Mouse (Mus musculus) c-Kit-positive CD71-positive TER-119-positive erythroid progenitor cells, embryonic 14.5 days (primary cell): ENCODE data around the gene Tm4sf1.

Source experiments
- DNase-seq: peaks from one replicate; pipeline ENCODE4 v3.0.0-alpha.2; 2013; ENCODE audit warnings: low spot score

Gene Tm4sf1

DNA sequence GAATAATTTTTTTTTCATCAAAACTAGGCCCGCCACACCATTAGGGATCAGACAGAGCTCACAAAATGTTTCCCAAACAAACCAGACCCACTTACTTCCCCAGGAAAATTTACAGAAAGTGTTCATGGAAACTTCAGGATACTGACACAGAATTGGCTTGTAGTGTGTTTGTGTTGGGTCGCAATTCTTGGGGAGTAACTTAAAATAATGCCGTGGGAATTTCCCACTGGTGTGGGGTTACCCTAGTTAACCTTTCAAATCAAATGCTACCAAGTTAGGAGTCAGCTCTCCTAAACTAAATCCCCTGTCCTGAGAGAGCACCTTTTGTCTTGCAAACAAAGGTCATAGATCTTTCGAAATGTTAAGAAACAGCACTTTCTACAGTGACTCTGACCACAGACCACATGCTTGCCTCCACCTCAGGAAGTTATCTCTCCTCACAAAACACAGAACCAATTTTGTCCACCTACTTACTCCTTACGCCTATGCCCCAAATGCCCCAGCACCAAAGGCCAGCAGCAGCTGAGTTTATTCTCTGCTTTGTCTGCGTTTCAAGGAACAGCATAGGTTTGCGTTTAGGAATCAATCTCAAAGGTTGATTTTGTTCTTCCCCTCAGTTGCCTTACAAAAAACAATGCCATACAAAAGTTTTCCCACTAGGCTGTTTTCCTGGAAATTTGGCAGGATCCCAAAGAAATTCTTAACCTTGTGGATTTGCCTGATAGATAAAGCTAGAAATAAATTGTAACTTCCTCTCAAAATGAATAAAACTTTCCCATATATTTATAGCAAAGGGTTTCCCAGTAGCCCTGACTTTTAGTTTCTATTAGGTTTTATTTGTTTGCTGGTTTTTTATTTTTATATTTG, 13.7 kb downstream of the Tm4sf1 start:
- no peak for DNase-seq

- DNase-seq: no peak
Observed at GRCm38 (mm10) chr3:57287438-57287837, 14.3 kb downstream of the Tm4sf1 start.

GRCm38 (mm10) chr3:57278225-57278624, 23.6 kb downstream of the Tm4sf1 start:
- peak; percentile 21 for DNase-seq

DNA sequence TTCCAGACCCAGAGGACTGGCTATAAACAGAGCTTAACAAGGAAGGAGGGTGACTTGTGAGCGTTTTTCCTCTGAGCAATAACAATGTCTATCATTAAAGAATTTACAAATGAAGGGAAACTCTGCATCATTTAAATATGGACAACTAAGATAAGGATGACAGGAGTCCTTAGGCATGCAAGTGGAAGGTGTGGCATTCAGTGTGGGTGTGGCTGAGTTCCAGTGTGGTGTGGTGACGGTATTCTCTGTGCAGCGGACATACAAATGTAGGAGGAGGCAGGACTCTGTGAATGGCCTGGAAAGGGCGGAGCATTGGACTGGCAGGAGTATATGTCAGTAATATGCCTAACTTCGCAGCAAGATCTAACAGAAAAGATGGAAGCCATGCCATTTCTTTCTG, 24.3 kb downstream of the Tm4sf1 start:
- peak; percentile 68 for DNase-seq

- DNase-seq: no peak
Observed at GRCm38 (mm10) chr3:57276821-57277220, 25.0 kb downstream of the Tm4sf1 start.

DNA sequence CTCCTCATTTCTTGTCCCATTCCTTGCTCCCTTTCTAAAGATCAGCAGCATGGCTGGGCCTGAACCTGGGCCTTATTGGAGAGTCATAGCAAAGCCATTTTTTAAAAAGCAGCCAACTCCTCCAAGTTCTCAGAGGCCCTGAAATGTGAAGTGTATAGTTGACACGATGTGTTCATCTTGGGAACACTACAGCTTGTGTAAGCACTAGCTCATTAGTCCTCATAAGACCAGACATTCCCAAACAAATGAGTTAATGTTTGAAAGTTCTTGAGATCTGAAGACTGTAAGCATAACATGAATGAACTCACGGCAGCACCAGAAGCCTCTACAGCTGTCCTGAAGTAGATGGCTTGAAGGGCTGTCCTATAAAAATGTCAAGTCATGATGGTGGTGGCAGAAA, 32.8 kb downstream of the Tm4sf1 start:
- no peak for DNase-seq

- DNase-seq: peak; percentile 5
Observed at GRCm38 (mm10) chr3:57267559-57268173, 34.1 kb downstream of the Tm4sf1 start.

DNA sequence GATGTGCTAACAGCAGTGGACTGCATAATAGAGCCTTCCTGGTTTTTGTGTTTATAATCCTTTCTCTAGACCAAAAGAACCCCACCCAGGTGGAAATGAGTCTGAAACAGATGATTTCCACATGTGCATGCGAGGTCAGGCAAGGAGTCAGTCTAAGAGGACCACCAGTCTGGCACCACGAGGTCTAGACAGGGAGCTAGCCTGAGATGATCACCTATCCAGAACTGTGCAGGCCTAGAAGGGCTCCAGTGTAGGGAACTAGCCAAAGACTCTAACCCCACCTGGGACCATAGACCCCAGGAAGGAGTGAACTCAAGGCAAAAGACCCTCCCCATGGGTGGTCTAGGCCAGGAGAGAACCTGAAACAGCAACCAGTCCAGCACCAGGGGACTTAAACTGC, 48.7 kb downstream of the Tm4sf1 start:
- DNase-seq: no peak

- no peak for DNase-seq
Observed at GRCm38 (mm10) chr3:57252551-57252950, 49.2 kb downstream of the Tm4sf1 start.

DNA sequence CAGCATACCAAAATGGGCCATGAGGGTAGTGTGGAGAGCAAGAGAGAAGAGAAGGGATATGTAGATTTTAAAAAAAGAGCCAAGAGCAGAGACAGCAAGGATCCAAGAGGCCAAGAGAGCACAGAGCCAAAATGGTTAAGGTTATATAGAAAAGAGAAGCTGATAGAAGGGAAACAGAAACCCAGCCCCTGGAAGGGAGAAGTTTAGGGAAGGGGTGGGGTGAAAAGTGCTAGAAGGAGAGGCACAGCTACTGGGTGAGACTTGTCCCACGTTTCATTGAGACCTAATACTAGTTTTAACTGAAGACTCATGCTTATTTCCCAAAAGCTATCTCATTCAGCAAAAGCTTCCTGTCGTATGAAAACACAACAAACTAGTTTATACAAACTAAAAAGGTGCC, 56.5 kb downstream of the Tm4sf1 start:
- no peak for DNase-seq
